Mouse (Mus musculus): ENCODE measurements at regions not wholly inside any gene's neighbourhood (a gene's known extent, or its start where the extent isn't known, plus 50 kb on each side); places are given as distances from the start of the nearest gene placed in this dataset.

GRCm38 (mm10) chr10:45788356-45788755, 210.7 kb downstream of the Hace1 start:
- H3K9me3 ChIP-seq (replicated peaks; ENCODE audit: low read length): no peaks in the 10 kb centered on the region
- H3K4me1 ChIP-seq (replicated peaks; ENCODE audit: insufficient read depth, low read length): no peaks in the 10 kb centered on the region
- no peaks in the 10 kb centered on the region for H3K27me3 ChIP-seq (ENCODE audit: insufficient read depth, low read length)
- H3K4me3 ChIP-seq (replicated peaks; ENCODE audit: low read depth, low read length): no peak overlapping the region
- DNase-seq (ENCODE audit: low spot score) (no peak), ATAC-seq (replicated peaks; ENCODE audit: low FRiP score, low read depth) (no peak)
- no peak overlapping the region for H3K27ac ChIP-seq
- WGBS: 81% methylated on average over 1 of the region's 1 CpGs
- no peak for TF ChIP-seq CTCF (IDR thresholded peaks at IDR 0.05; ENCODE audit: low read depth)
- no peak overlapping the region for H3K9ac ChIP-seq (ENCODE audit: low read depth, low read length)
- H3K4me2 ChIP-seq (ENCODE audit: low read length): no peak overlapping the region
- no peaks in the 10 kb centered on the region for H3K36me3 ChIP-seq (ENCODE audit: insufficient read depth, low read length)

- 83% methylated on average over 2 of the region's 2 CpGs for WGBS
- ATAC-seq (replicated peaks; ENCODE audit: low FRiP score, low read depth): no peak
- H3K9ac ChIP-seq (ENCODE audit: low read depth, low read length): no peak overlapping the region
- H3K36me3 ChIP-seq (ENCODE audit: insufficient read depth, low read length): no peaks in the 10 kb centered on the region
- no peak for TF ChIP-seq CTCF (IDR thresholded peaks at IDR 0.05; ENCODE audit: low read depth)
- H3K27ac ChIP-seq: no peak overlapping the region
- no peaks in the 10 kb centered on the region for H3K4me1 ChIP-seq (replicated peaks; ENCODE audit: insufficient read depth, low read length)
- DNase-seq (ENCODE audit: low spot score): no peak
- H3K4me2 ChIP-seq (ENCODE audit: low read length): no peak overlapping the region
- H3K9me3 ChIP-seq (replicated peaks; ENCODE audit: low read length): no peaks in the 10 kb centered on the region
- no peaks in the 10 kb centered on the region for H3K27me3 ChIP-seq (ENCODE audit: insufficient read depth, low read length)
- no peak overlapping the region for H3K4me3 ChIP-seq (replicated peaks; ENCODE audit: low read depth, low read length)
These were observed 218.0 kb downstream of the Hace1 start for GRCm38 (mm10) chr10:45795582-45795981.

- Histone ChIP-seq H3K27me3 (ENCODE audit: insufficient read depth, low read length) (no peaks in the 10 kb centered on the region), H3K9ac (ENCODE audit: low read depth, low read length) (no peak overlapping the region), H3K27ac (no peak overlapping the region), H3K36me3 (ENCODE audit: insufficient read depth, low read length) (no peaks in the 10 kb centered on the region), H3K4me1 (replicated peaks; ENCODE audit: insufficient read depth, low read length) (no peaks in the 10 kb centered on the region), H3K4me3 (replicated peaks; ENCODE audit: low read depth, low read length) (no peak overlapping the region), H3K4me2 (ENCODE audit: low read length) (peak overlapping the region; percentile 30), H3K9me3 (replicated peaks; ENCODE audit: low read length) (no peaks in the 10 kb centered on the region)
- 0 out of 2 replicates have a peak, but pooled peaks have one; percentile 46 for ATAC-seq (replicated peaks; ENCODE audit: low FRiP score, low read depth)
- DNase-seq (ENCODE audit: low spot score): peak; percentile 75
- TF ChIP-seq CTCF (IDR thresholded peaks at IDR 0.05; ENCODE audit: low read depth): peak; percentile 82
- 36% methylated on average over 12 of the region's 12 CpGs for WGBS
These were observed 222.6 kb downstream of the Hace1 start for GRCm38 (mm10) chr10:45800070-45800851.

GRCm38 (mm10) chr10:45801463-45801862, 223.8 kb downstream of the Hace1 start:
- Histone ChIP-seq H3K27me3 (ENCODE audit: insufficient read depth, low read length) (no peaks in the 10 kb centered on the region), H3K9me3 (replicated peaks; ENCODE audit: low read length) (no peaks in the 10 kb centered on the region), H3K27ac (no peak overlapping the region), H3K4me3 (replicated peaks; ENCODE audit: low read depth, low read length) (no peak overlapping the region), H3K9ac (ENCODE audit: low read depth, low read length) (no peak overlapping the region), H3K36me3 (ENCODE audit: insufficient read depth, low read length) (no peaks in the 10 kb centered on the region), H3K4me1 (replicated peaks; ENCODE audit: insufficient read depth, low read length) (no peaks in the 10 kb centered on the region), H3K4me2 (ENCODE audit: low read length) (no peak overlapping the region)
- ATAC-seq (replicated peaks; ENCODE audit: low FRiP score, low read depth) (no peak), DNase-seq (ENCODE audit: low spot score) (no peak)
- 60% methylated on average over 1 of the region's 1 CpGs for WGBS
- no peak for TF ChIP-seq CTCF (IDR thresholded peaks at IDR 0.05; ENCODE audit: low read depth)

- Histone ChIP-seq H3K36me3 (ENCODE audit: insufficient read depth, low read length) (no peaks in the 10 kb centered on the region), H3K4me2 (ENCODE audit: low read length) (peak overlapping the region; percentile 23), H3K9me3 (replicated peaks; ENCODE audit: low read length) (no peaks in the 10 kb centered on the region), H3K27ac (peak overlapping the region; percentile 67), H3K27me3 (ENCODE audit: insufficient read depth, low read length) (no peaks in the 10 kb centered on the region), H3K4me3 (replicated peaks; ENCODE audit: low read depth, low read length) (no peak overlapping the region; the same call in 1 of the 2 replicates), H3K9ac (ENCODE audit: low read depth, low read length) (no peak overlapping the region), H3K4me1 (replicated peaks; ENCODE audit: insufficient read depth, low read length) (peaks cover 4% of the 10 kb centered on the region; the same call in 1 of the 2 replicates)
- ATAC-seq (replicated peaks; ENCODE audit: low FRiP score, low read depth): peak; percentile 83
- peak; percentile 58 for DNase-seq (ENCODE audit: low spot score)
- no peak for TF ChIP-seq CTCF (IDR thresholded peaks at IDR 0.05; ENCODE audit: low read depth)
- 33% methylated on average over 18 of the region's 18 CpGs for WGBS
These were observed 229.6 kb downstream of the Hace1 start for GRCm38 (mm10) chr10:45806984-45807827.

GRCm38 (mm10) chr10:45811882-45812281, 234.3 kb downstream of the Hace1 start:
- Histone ChIP-seq H3K27ac (no peak overlapping the region), H3K36me3 (ENCODE audit: insufficient read depth, low read length) (no peaks in the 10 kb centered on the region), H3K9me3 (replicated peaks; ENCODE audit: low read length) (no peaks in the 10 kb centered on the region), H3K27me3 (ENCODE audit: insufficient read depth, low read length) (no peaks in the 10 kb centered on the region), H3K4me3 (replicated peaks; ENCODE audit: low read depth, low read length) (no peak overlapping the region), H3K4me1 (replicated peaks; ENCODE audit: insufficient read depth, low read length) (peaks cover 4% of the 10 kb centered on the region; the same call in 1 of the 2 replicates), H3K9ac (ENCODE audit: low read depth, low read length) (no peak overlapping the region), H3K4me2 (ENCODE audit: low read length) (no peak overlapping the region)
- ATAC-seq (replicated peaks; ENCODE audit: low FRiP score, low read depth) (no peak), DNase-seq (ENCODE audit: low spot score) (peak; percentile 25)
- peak; percentile 56 for TF ChIP-seq CTCF (IDR thresholded peaks at IDR 0.05; ENCODE audit: low read depth)
- WGBS: 58% methylated on average over 6 of the region's 6 CpGs
